14 mouse cellular contexts compared by ENCODE assay signal in genomic region chr9:80022821-80023220, GRCm38 (mm10). TPM values are rescaled to one million over a fixed set of nuclear protein-coding genes. Genes with fewer than 3 reads are reported as not detected.
A peak's percentile ranks its signal among the peaks of the same experiment; 100 is the strongest.
DNase-seq lines count a peak whose midpoint lies in the region; ATAC-seq and TF ChIP-seq lines count a peak whose summit lies in the region.
"Had no signal": no experiment of that assay in that cellular context is flagged by ENCODE, and none has a peak within 500 bp of the region (broad histone marks: within the 10 kb centered on the region; RNA-seq: fewer than 3 reads in every experiment).

No protein-coding gene starts in this region.

- H3K4me1 ChIP-seq in embryonic facial prominence, embryonic 12.5 days, result no peaks in the 10 kb centered on the region
- no peaks in the 10 kb centered on the region for H3K4me1 ChIP-seq in embryonic facial prominence, embryonic 10.5 days
- H3K4me1 ChIP-seq: forebrain, embryonic 12.5 days had no signal

- 70% methylated on average over 8 of the region's 8 CpGs for WGBS in embryonic facial prominence, embryonic 12.5 days
- WGBS in embryonic facial prominence, embryonic 10.5 days, result 77% methylated on average over 8 of the region's 8 CpGs

- H3K9ac ChIP-seq in embryonic facial prominence, embryonic 12.5 days, result no peak overlapping the region
- H3K9ac ChIP-seq: forebrain, embryonic 12.5 days had no signal

- no peak for DNase-seq in embryonic facial prominence, embryonic 10.5 days (ENCODE audit: low spot score)
- no peak for DNase-seq in layer of hippocampus, adult 2 months (ENCODE audit: low spot score in 2 of 2)
- no peak for DNase-seq in layer of hippocampus, postnatal 10 days (ENCODE audit: low spot score in 2 of 2)
- peak; percentile 22 to 29 for DNase-seq in adrenal gland, adult 18-20 months (ENCODE audit: low spot score in 2 of 2)
- DNase-seq in heart, postnatal 4 days, result peak; percentile 16
- DNase-seq in Muller cell, postnatal 12 days (ENCODE audit: inconsistent ontology term), result no peak
- no peak for DNase-seq in yolk sac, embryonic 10.5 days (ENCODE audit: low spot score)
- DNase-seq: cerebellum, adult 18-20 months; gastrocnemius, adult 2 months; kidney, postnatal 10 days had no signal

- 0 out of 2 replicates have a peak, but pooled peaks have one; percentile 75 for ATAC-seq in embryonic facial prominence, embryonic 12.5 days (ENCODE audit: insufficient number of reproducible peaks, insufficient read depth, low FRiP score, low TSS enrichment)
- ATAC-seq: hindbrain, embryonic 16.5 days had no signal

- H3K36me3 ChIP-seq in embryonic facial prominence, embryonic 12.5 days, result no peaks in the 10 kb centered on the region
- no peaks in the 10 kb centered on the region for H3K36me3 ChIP-seq in embryonic facial prominence, embryonic 10.5 days (replicated peaks)
- H3K36me3 ChIP-seq: forebrain, embryonic 12.5 days had no signal

- H3K27ac ChIP-seq in embryonic facial prominence, embryonic 12.5 days, result no peak overlapping the region
- no peak overlapping the region for H3K27ac ChIP-seq in embryonic facial prominence, embryonic 10.5 days (replicated peaks)
- peak overlapping the region; percentile 80 for H3K27ac ChIP-seq in layer of hippocampus, adult 2 months
- H3K27ac ChIP-seq: forebrain, embryonic 12.5 days; gastrocnemius, adult 2 months had no signal

- no peak for TF ChIP-seq CTCF in layer of hippocampus, adult 2 months (conservative IDR thresholded peaks at IDR 0.05)

- H3K27me3 ChIP-seq in embryonic facial prominence, embryonic 12.5 days, result no peaks in the 10 kb centered on the region
- H3K27me3 ChIP-seq in embryonic facial prominence, embryonic 10.5 days (replicated peaks; ENCODE audit: low read depth, poor library complexity, severe bottlenecking), result no peaks in the 10 kb centered on the region
- H3K27me3 ChIP-seq: forebrain, embryonic 12.5 days; megakaryocyte, embryonic 14.5 days had no signal

- no peaks in the 10 kb centered on the region for H3K9me3 ChIP-seq in embryonic facial prominence, embryonic 12.5 days
- no peaks in the 10 kb centered on the region for H3K9me3 ChIP-seq in embryonic facial prominence, embryonic 10.5 days
- H3K9me3 ChIP-seq: forebrain, embryonic 12.5 days; megakaryocyte, embryonic 14.5 days had no signal

- no peak overlapping the region for H3K4me3 ChIP-seq in embryonic facial prominence, embryonic 12.5 days
- H3K4me3 ChIP-seq in embryonic facial prominence, embryonic 10.5 days, result no peak overlapping the region
- H3K4me3 ChIP-seq in layer of hippocampus, adult 2 months, result no peak overlapping the region
- H3K4me3 ChIP-seq: forebrain, embryonic 12.5 days; gastrocnemius, adult 2 months had no signal

- H3K4me2 ChIP-seq in embryonic facial prominence, embryonic 12.5 days (replicated peaks), result no peak overlapping the region
- H3K4me2 ChIP-seq: forebrain, embryonic 12.5 days had no signal

RNA-seq across cellular contexts. Expression of gene Filip1, which starts 10.2 kb away (rescaled TPM):
- polyA plus RNA-seq in embryonic facial prominence, embryonic 12.5 days (2016; fragmentation: Nextera tagmentation; extraction: Ambion mirVana), result 2.3 and 4.3 TPM in 2 replicates
- 2.9 and 3.3 TPM in 2 replicates for polyA plus RNA-seq in embryonic facial prominence, embryonic 10.5 days (2016; fragmentation: Nextera tagmentation; extraction: Ambion mirVana)
- total RNA-seq in layer of hippocampus, adult 2 months (2021), result 10 to 100 TPM; 11.7 to 13.9 TPM
- total RNA-seq in layer of hippocampus, postnatal 10 days (2021), result 10 to 100 TPM; 17.6 to 18.8 TPM
- 10 to 100 TPM; 58.1 to 81.5 TPM for total RNA-seq in adrenal gland, adult 18-20 months (2021)
- 100 to 1,000 TPM; 101 to 114 TPM for total RNA-seq in heart, postnatal 4 days (2021)

RNA-seq across cellular contexts. Expression of gene Senp6, which starts 43.9 kb away (rescaled TPM):
- 79.4 and 82.2 TPM in 2 replicates for polyA plus RNA-seq in embryonic facial prominence, embryonic 12.5 days (2016; fragmentation: Nextera tagmentation; extraction: Ambion mirVana)
- 50.9 and 55.3 TPM in 2 replicates for polyA plus RNA-seq in embryonic facial prominence, embryonic 10.5 days (2016; fragmentation: Nextera tagmentation; extraction: Ambion mirVana)
- total RNA-seq in layer of hippocampus, adult 2 months (2021), result 100 to 1,000 TPM in 1 of 2 experiments, 10 to 100 TPM in 1; 97.4 to 119 TPM
- 100 to 1,000 TPM; 106 to 111 TPM for total RNA-seq in layer of hippocampus, postnatal 10 days (2021)
- 100 to 1,000 TPM in 1 of 2 experiments, 10 to 100 TPM in 1; 99.2 to 111 TPM for total RNA-seq in adrenal gland, adult 18-20 months (2021)
- 100 to 1,000 TPM; 101 to 104 TPM for total RNA-seq in heart, postnatal 4 days (2021)

Comparison
In these comparisons a context has a peak if more than half of its experiments do, and no peak if none do; other contexts are left out.
1. DNase-seq: peak in adrenal gland, adult 18-20 months (2 of 2) and heart, postnatal 4 days (single experiment); none in embryonic facial prominence, embryonic 10.5 days (single experiment), layer of hippocampus, adult 2 months (0 of 2), layer of hippocampus, postnatal 10 days (0 of 2), Muller cell, postnatal 12 days (single experiment) and yolk sac, embryonic 10.5 days (single experiment).